Mouse (Mus musculus) heart, postnatal 0 days (tissue): Measurements from ENCODE around the gene Upf3b. TPM values are rescaled to one million over a fixed set of nuclear protein-coding genes. Genes with fewer than 3 reads are reported as not detected.
"Not testable (repeated sequence)": the region's sequence is repeated elsewhere in the genome, so short reads cannot be mapped to it uniquely, and the experiment has no call there.

Experiments used
- ATAC-seq: fragments of 200-750 bp; cut with Nextera tagmentation; 2 replicates; pipeline ENCODE4 v1.8.0; 2017; ENCODE audit warnings: low read depth, moderate number of reproducible peaks, moderate library complexity; ENCODE audit not compliant: insufficient read depth
- DNase-seq: peaks from one replicate; pipeline ENCODE4 v3.0.0-alpha.2; 2016; ENCODE audit warnings: low spot score
- H3K27ac ChIP-seq: fragments of 300-500 bp; sonication (generic); 2 replicates; pipeline ENCODE4 v1.5.1; 2014; ENCODE audit warnings: low read depth, mild to moderate bottlenecking
- H3K27me3 ChIP-seq: fragments of 300-500 bp; sonication (generic); 2 replicates; pipeline ENCODE4 v1.6.1; 2014; ENCODE audit warnings: low read length, mixed read lengths; ENCODE audit not compliant: control insufficient read depth, insufficient read depth
- H3K36me3 ChIP-seq: fragments of 300-500 bp; sonication (generic); replicated peaks from 2 replicates; pipeline ENCODE4 v1.6.1; 2014; ENCODE audit warnings: low read length, mixed read lengths; ENCODE audit not compliant: control insufficient read depth, insufficient read depth
- H3K4me1 ChIP-seq: fragments of 300-500 bp; sonication (generic); 2 replicates; pipeline ENCODE4 v1.6.1; 2014; ENCODE audit warnings: antibody characterized with exemption; ENCODE audit not compliant: control insufficient read depth, insufficient read depth
- H3K4me2 ChIP-seq: fragments of 300-500 bp; sonication (generic); 2 replicates; pipeline ENCODE4 v1.6.1; 2014; ENCODE audit warnings: low read depth, mild to moderate bottlenecking, low read length, moderate library complexity
- H3K4me3 ChIP-seq: fragments of 300-500 bp; sonication (generic); 2 replicates; pipeline ENCODE4 v1.5.1; 2014; ENCODE audit warnings: low read depth, low read length
- H3K9ac ChIP-seq: fragments of 300-500 bp; sonication (generic); replicated peaks from 2 replicates; pipeline ENCODE4 v1.6.1; 2014; ENCODE audit warnings: low read depth, low read length, mixed read lengths
- H3K9me3 ChIP-seq: fragments of 300-500 bp; sonication (generic); replicated peaks from 2 replicates; pipeline ENCODE4 v1.6.1; 2016; ENCODE audit warnings: low read length; ENCODE audit not compliant: control insufficient read depth
- CTCF ChIP-seq: IDR thresholded peaks from 2 replicates; pipeline ENCODE4 v1.5.1; 2016; ENCODE audit warnings: antibody characterized with exemption, control low read depth, low read depth
- EP300 ChIP-seq: IDR thresholded peaks from 2 replicates; pipeline ENCODE4 v1.6.1; 2016; ENCODE audit warnings: antibody characterized with exemption, low read depth
- WGBS: fragments of 180-500 bp; shearing (Covaris S2); extraction: QIAGEN DNeasy Blood & Tissue Kit; methylation state at CpG from one replicate; pipeline ENCODE4 v1.1.7; 2014; 5-methylcytosine and 5-hydroxymethylcytosine counted together
- polyA plus RNA-seq: library from polyadenylated mRNA; unstranded; fragments of >200 nt; fragmentation: Nextera tagmentation; extraction: Ambion mirVana; gene quantifications from 2 replicates; pipeline ENCODE4 v1.2.1, GENCODE M21; 2015
- total RNA-seq: library from RNA; depleted of rRNA; stranded (reverse); fragments of >200 nt; gene quantifications from 2 replicates; pipeline ENCODE4 v1.2.3, GENCODE M21; 2014; ENCODE audit warnings: low replicate concordance

The Upf3b gene
- total and polyA plus RNA-seq, 2 experiments from 2014 or later, result 8.1 to 9.3 TPM

GRCm38 (mm10) chrX:37085665-37086064 is 24.5 kb downstream of the Upf3b start:
- H3K36me3 ChIP-seq, result peaks cover 10% of the 10 kb centered on the region; the same call in 1 of the 2 replicates
- peak overlapping the region; percentile 68 for H3K4me3 ChIP-seq
- TF ChIP-seq CTCF, result no peak
- TF ChIP-seq EP300, result no peak
- H3K27ac ChIP-seq, result peak overlapping the region; percentile 80
- H3K27me3 ChIP-seq, result no peaks in the 10 kb centered on the region
- DNase-seq (peak; percentile 6), ATAC-seq (peak; percentile 12)
- 20% methylated on average over 9 of the region's 9 CpGs for WGBS
- H3K4me1 ChIP-seq, result no peaks in the 10 kb centered on the region; the same call in 1 of the 2 replicates
- no peak overlapping the region; the same call in 1 of the 2 replicates for H3K9ac ChIP-seq
- no peaks in the 10 kb centered on the region for H3K9me3 ChIP-seq
- peak overlapping the region; percentile 50 for H3K4me2 ChIP-seq

GRCm38 (mm10) chrX:37084927-37085660 is 25.0 kb downstream of the Upf3b start, which contains the start of gene Rpl39:
TSS of gene Rpl39 (minus strand) at chrX:37085402.
- Histone ChIP-seq H3K4me1 (no peaks in the 10 kb centered on the region; the same call in 1 of the 2 replicates), H3K9ac (peak within 1 kb of the TSS; percentile 73), H3K4me3 (peak within 1 kb of the TSS; percentile 68), H3K4me2 (peak within 1 kb of the TSS; percentile 70), H3K27me3 (no peaks in the 10 kb centered on the region), H3K27ac (peak within 1 kb of the TSS; percentile 80), H3K9me3 (no peaks in the 10 kb centered on the region), H3K36me3 (peaks cover 10% of the 10 kb centered on the region; the same call in 1 of the 2 replicates)
- ATAC-seq (peak; percentile 96), DNase-seq (peak; percentile 81)
- WGBS, result 18% methylated on average over 38 of the region's 38 CpGs
- 0 out of 2 replicates have a peak, but pooled peaks have one; percentile 3 for TF ChIP-seq CTCF
- no peak for TF ChIP-seq EP300

- 13% methylated on average over 19 of the region's 19 CpGs for WGBS
- peak overlapping the region; percentile 80 for H3K27ac ChIP-seq
- peak overlapping the region; percentile 70 for H3K4me2 ChIP-seq
- H3K9ac ChIP-seq, result peak overlapping the region; percentile 73
- H3K27me3 ChIP-seq, result no peaks in the 10 kb centered on the region
- no peaks in the 10 kb centered on the region for H3K9me3 ChIP-seq
- H3K36me3 ChIP-seq, result peaks cover 10% of the 10 kb centered on the region; the same call in 1 of the 2 replicates
- H3K4me3 ChIP-seq, result peak overlapping the region; percentile 68
- no peaks in the 10 kb centered on the region; the same call in 1 of the 2 replicates for H3K4me1 ChIP-seq
- TF ChIP-seq CTCF (no peak), EP300 (no peak)
- ATAC-seq (no peak), DNase-seq (no peak)
Observed at GRCm38 (mm10) chrX:37084318-37084926, 25.7 kb downstream of the Upf3b start.

- DNase-seq, result no peak
- Histone ChIP-seq H3K4me1 (no peaks in the 10 kb centered on the region; the same call in 1 of the 2 replicates), H3K4me2 (no peak overlapping the region), H3K4me3 (no peak overlapping the region), H3K27me3 (no peaks in the 10 kb centered on the region), H3K9ac (no peak overlapping the region), H3K27ac (no peak overlapping the region), H3K36me3 (peaks cover 10% of the 10 kb centered on the region; the same call in 1 of the 2 replicates), H3K9me3 (no peaks in the 10 kb centered on the region)
- TF ChIP-seq EP300 (no peak), CTCF (no peak)
- no peak for ATAC-seq
- WGBS, result 50% methylated on average over 6 of the region's 6 CpGs
Observed at GRCm38 (mm10) chrX:37081194-37081593, 28.9 kb downstream of the Upf3b start.

- H3K4me3 ChIP-seq, H3K9me3 ChIP-seq, ATAC-seq, H3K27me3 ChIP-seq, H3K4me2 ChIP-seq, DNase-seq, H3K9ac ChIP-seq, H3K36me3 ChIP-seq, H3K4me1 ChIP-seq, H3K27ac ChIP-seq: not testable (repeated sequence)
- WGBS, result 76% methylated on average over 3 of the region's 4 CpGs
Observed at GRCm38 (mm10) chrX:37080345-37080744, 29.8 kb downstream of the Upf3b start.
